Mouse (Mus musculus): Measurements from ENCODE around the gene Olfr612.
"Not testable (repeated sequence)": the region's sequence is repeated elsewhere in the genome, so short reads cannot be mapped to it uniquely, and the experiment has no call there.

Gene Olfr612

GRCm38 (mm10) chr7:103542617-103543016, at the start of gene Olfr612:
Gene Olfr612 (minus strand): TSS chr7:103542717.
- not testable (repeated sequence) for DNase-seq (ENCODE audit: low read depth)

- no peak for DNase-seq (ENCODE audit: low read depth)
Measured at GRCm38 (mm10) chr7:103589803-103590202, 47.3 kb upstream of the Olfr612 start, which contains the start of gene Olfr618. Gene Olfr618 (plus strand): TSS chr7:103590103.

GRCm38 (mm10) chr7:103572761-103573160, 30.2 kb upstream of the Olfr612 start, which contains the start of gene Olfr617:
Gene Olfr617 (plus strand): TSS chr7:103573061.
- DNase-seq (ENCODE audit: low read depth) = no peak

- no peak for DNase-seq (ENCODE audit: low read depth)
Measured at GRCm38 (mm10) chr7:103569043-103569442, 26.5 kb upstream of the Olfr612 start, which contains the start of gene Olfr616. Gene Olfr616 (minus strand): TSS chr7:103569143.

- DNase-seq (ENCODE audit: low read depth) = no peak
Measured at GRCm38 (mm10) chr7:103555779-103556178, 13.3 kb upstream of the Olfr612 start, which contains the start of gene Olfr615. Gene Olfr615 (plus strand): TSS chr7:103556079.

GRCm38 (mm10) chr7:103547774-103548173, 5.3 kb upstream of the Olfr612 start, which contains the start of gene Olfr613:
Gene Olfr613 (plus strand): TSS chr7:103548074.
- DNase-seq (ENCODE audit: low read depth) = no peak

- not testable (repeated sequence) for DNase-seq (ENCODE audit: low read depth)
Measured at GRCm38 (mm10) chr7:103520746-103521145, 21.8 kb downstream of the Olfr612 start, which contains the start of gene Olfr611. Gene Olfr611 (minus strand): TSS chr7:103520846.

GRCm38 (mm10) chr7:103512022-103512421, 30.5 kb downstream of the Olfr612 start, which contains the start of gene Olfr610:
Gene Olfr610 (minus strand): TSS chr7:103512122.
- DNase-seq (ENCODE audit: low read depth) = no peak

GRCm38 (mm10) chr7:103497962-103498361, 44.6 kb downstream of the Olfr612 start, which contains the start of gene Olfr609:
Gene Olfr609 (minus strand): TSS chr7:103498062.
- no peak for DNase-seq (ENCODE audit: low read depth)

All from naive thymus-derived CD4-positive, alpha-beta T cell, adult 2 months (primary cell).